Mouse (Mus musculus): ENCODE results near the gene Try4. TPM values are rescaled to one million over a fixed set of nuclear protein-coding genes. Genes with fewer than 3 reads are reported as not detected.
"Not testable (repeated sequence)": the region's sequence is repeated elsewhere in the genome, so short reads cannot be mapped to it uniquely, and the experiment has no call there.

The Try4 gene
- not detected in 2 replicates for polyA plus RNA-seq (2015; fragmentation: Nextera tagmentation; extraction: Ambion mirVana)

GRCm38 (mm10) chr6:41301969-41302368, at the start of gene Try4:
Gene Try4, plus strand, starts transcription at chr6:41302269.
- WGBS, result 50% methylated on average over 1 of the region's 1 CpGs
- no peak within 1 kb of the TSS for H3K4me3 ChIP-seq (ENCODE audit: low read length)
- no peak within 1 kb of the TSS for H3K27ac ChIP-seq (ENCODE audit: low read length)

GRCm38 (mm10) chr6:41253314-41253713, 48.8 kb upstream of the Try4 start:
- WGBS, result 76% methylated on average over 9 of the region's 9 CpGs
- not testable (repeated sequence) for H3K36me3 ChIP-seq (ENCODE audit: control insufficient read depth, insufficient read depth, low read length); H3K27ac ChIP-seq (ENCODE audit: low read length); H3K27me3 ChIP-seq (ENCODE audit: control insufficient read depth, insufficient read depth, low read depth, low read length); H3K9me3 ChIP-seq (ENCODE audit: control insufficient read depth, low read length); H3K4me2 ChIP-seq (ENCODE audit: low read depth, low read length); H3K4me3 ChIP-seq (ENCODE audit: low read length); ATAC-seq (ENCODE audit: low read depth); H3K4me1 ChIP-seq (replicated peaks; ENCODE audit: control insufficient read depth, insufficient read depth, low read length); H3K9ac ChIP-seq (ENCODE audit: low read length)

More at GRCm38 (mm10) chr6:41301969-41302368, at the start of gene Try4:
- H3K9ac ChIP-seq (ENCODE audit: low read length), result no peak within 1 kb of the TSS
- H3K36me3 ChIP-seq (ENCODE audit: control insufficient read depth, insufficient read depth, low read length), result no peaks in the 10 kb centered on the region
- ATAC-seq (ENCODE audit: low read depth), result no peak
- H3K4me1 ChIP-seq (replicated peaks; ENCODE audit: control insufficient read depth, insufficient read depth, low read length), result no peaks in the 10 kb centered on the region
- H3K4me2 ChIP-seq (ENCODE audit: low read depth, low read length), result no peak within 1 kb of the TSS
- H3K27me3 ChIP-seq (ENCODE audit: control insufficient read depth, insufficient read depth, low read depth, low read length), result no peaks in the 10 kb centered on the region
- no peaks in the 10 kb centered on the region for H3K9me3 ChIP-seq (ENCODE audit: control insufficient read depth, low read length)

GRCm38 (mm10) chr6:41256424-41256823, 45.6 kb upstream of the Try4 start:
- H3K4me2 ChIP-seq (ENCODE audit: low read depth, low read length), result no peak overlapping the region
- no peak overlapping the region for H3K4me3 ChIP-seq (ENCODE audit: low read length)
- H3K27me3 ChIP-seq (ENCODE audit: control insufficient read depth, insufficient read depth, low read depth, low read length), result no peaks in the 10 kb centered on the region
- H3K9me3 ChIP-seq (ENCODE audit: control insufficient read depth, low read length), result no peaks in the 10 kb centered on the region
- WGBS, result 80% methylated on average over 2 of the region's 2 CpGs
- H3K27ac ChIP-seq (ENCODE audit: low read length), result no peak overlapping the region
- H3K4me1 ChIP-seq (replicated peaks; ENCODE audit: control insufficient read depth, insufficient read depth, low read length), result no peaks in the 10 kb centered on the region
- no peak for ATAC-seq (ENCODE audit: low read depth)
- H3K36me3 ChIP-seq (ENCODE audit: control insufficient read depth, insufficient read depth, low read length), result no peaks in the 10 kb centered on the region
- H3K9ac ChIP-seq (ENCODE audit: low read length), result no peak overlapping the region

GRCm38 (mm10) chr6:41257432-41257831, 44.6 kb upstream of the Try4 start:
- no peak for ATAC-seq (ENCODE audit: low read depth)
- Histone ChIP-seq H3K9me3 (ENCODE audit: control insufficient read depth, low read length) (no peaks in the 10 kb centered on the region), H3K27me3 (ENCODE audit: control insufficient read depth, insufficient read depth, low read depth, low read length) (no peaks in the 10 kb centered on the region), H3K4me2 (ENCODE audit: low read depth, low read length) (no peak overlapping the region), H3K4me3 (ENCODE audit: low read length) (no peak overlapping the region), H3K27ac (ENCODE audit: low read length) (no peak overlapping the region), H3K36me3 (ENCODE audit: control insufficient read depth, insufficient read depth, low read length) (no peaks in the 10 kb centered on the region), H3K4me1 (replicated peaks; ENCODE audit: control insufficient read depth, insufficient read depth, low read length) (no peaks in the 10 kb centered on the region), H3K9ac (ENCODE audit: low read length) (no peak overlapping the region)
- WGBS, result 70% methylated on average over 3 of the region's 3 CpGs

GRCm38 (mm10) chr6:41262796-41263195, 39.3 kb upstream of the Try4 start:
- no peaks in the 10 kb centered on the region for H3K9me3 ChIP-seq (ENCODE audit: control insufficient read depth, low read length)
- H3K36me3 ChIP-seq (ENCODE audit: control insufficient read depth, insufficient read depth, low read length), result no peaks in the 10 kb centered on the region
- WGBS, result 32% methylated on average over 3 of the region's 3 CpGs
- H3K4me2 ChIP-seq (ENCODE audit: low read depth, low read length), result no peak overlapping the region
- H3K4me1 ChIP-seq (replicated peaks; ENCODE audit: control insufficient read depth, insufficient read depth, low read length), result no peaks in the 10 kb centered on the region
- H3K27ac ChIP-seq (ENCODE audit: low read length), result no peak overlapping the region
- H3K27me3 ChIP-seq (ENCODE audit: control insufficient read depth, insufficient read depth, low read depth, low read length), result no peaks in the 10 kb centered on the region
- no peak overlapping the region for H3K4me3 ChIP-seq (ENCODE audit: low read length)
- H3K9ac ChIP-seq (ENCODE audit: low read length), result no peak overlapping the region
- no peak for ATAC-seq (ENCODE audit: low read depth)

- H3K4me3 ChIP-seq (ENCODE audit: low read length), result no peak overlapping the region
- no peaks in the 10 kb centered on the region for H3K9me3 ChIP-seq (ENCODE audit: control insufficient read depth, low read length)
- H3K36me3 ChIP-seq (ENCODE audit: control insufficient read depth, insufficient read depth, low read length), result no peaks in the 10 kb centered on the region
- WGBS, result 76% methylated on average over 6 of the region's 6 CpGs
- no peaks in the 10 kb centered on the region for H3K4me1 ChIP-seq (replicated peaks; ENCODE audit: control insufficient read depth, insufficient read depth, low read length)
- H3K9ac ChIP-seq (ENCODE audit: low read length), result no peak overlapping the region
- no peaks in the 10 kb centered on the region for H3K27me3 ChIP-seq (ENCODE audit: control insufficient read depth, insufficient read depth, low read depth, low read length)
- no peak for ATAC-seq (ENCODE audit: low read depth)
- H3K4me2 ChIP-seq (ENCODE audit: low read depth, low read length), result no peak overlapping the region
- no peak overlapping the region for H3K27ac ChIP-seq (ENCODE audit: low read length)
Measured at GRCm38 (mm10) chr6:41266140-41266539, 35.9 kb upstream of the Try4 start.

- Histone ChIP-seq H3K4me1 (replicated peaks; ENCODE audit: control insufficient read depth, insufficient read depth, low read length) (no peaks in the 10 kb centered on the region), H3K27me3 (ENCODE audit: control insufficient read depth, insufficient read depth, low read depth, low read length) (no peaks in the 10 kb centered on the region), H3K4me2 (ENCODE audit: low read depth, low read length) (no peak overlapping the region), H3K9me3 (ENCODE audit: control insufficient read depth, low read length) (no peaks in the 10 kb centered on the region), H3K9ac (ENCODE audit: low read length) (no peak overlapping the region), H3K4me3 (ENCODE audit: low read length) (no peak overlapping the region), H3K27ac (ENCODE audit: low read length) (no peak overlapping the region), H3K36me3 (ENCODE audit: control insufficient read depth, insufficient read depth, low read length) (no peaks in the 10 kb centered on the region)
- 10% methylated on average over 1 of the region's 1 CpGs for WGBS
- no peak for ATAC-seq (ENCODE audit: low read depth)
Measured at GRCm38 (mm10) chr6:41298255-41298654, 3.8 kb upstream of the Try4 start.

GRCm38 (mm10) chr6:41316741-41317140, 14.7 kb downstream of the Try4 start, which contains the start of gene Try5:
Gene Try5, minus strand, starts transcription at chr6:41316841.
- not testable (repeated sequence) for H3K4me1 ChIP-seq (replicated peaks; ENCODE audit: control insufficient read depth, insufficient read depth, low read length); H3K9ac ChIP-seq (ENCODE audit: low read length); H3K36me3 ChIP-seq (ENCODE audit: control insufficient read depth, insufficient read depth, low read length); H3K9me3 ChIP-seq (ENCODE audit: control insufficient read depth, low read length); ATAC-seq (ENCODE audit: low read depth); H3K27ac ChIP-seq (ENCODE audit: low read length); H3K27me3 ChIP-seq (ENCODE audit: control insufficient read depth, insufficient read depth, low read depth, low read length); H3K4me2 ChIP-seq (ENCODE audit: low read depth, low read length); H3K4me3 ChIP-seq (ENCODE audit: low read length)
- 61% methylated on average over 3 of the region's 3 CpGs for WGBS

- Histone ChIP-seq H3K9ac (ENCODE audit: low read length) (no peak within 1 kb of the TSS), H3K4me1 (replicated peaks; ENCODE audit: control insufficient read depth, insufficient read depth, low read length) (no peaks in the 10 kb centered on the region), H3K36me3 (ENCODE audit: control insufficient read depth, insufficient read depth, low read length) (no peaks in the 10 kb centered on the region), H3K4me3 (ENCODE audit: low read length) (no peak within 1 kb of the TSS), H3K27me3 (ENCODE audit: control insufficient read depth, insufficient read depth, low read depth, low read length) (no peaks in the 10 kb centered on the region), H3K9me3 (ENCODE audit: control insufficient read depth, low read length) (no peaks in the 10 kb centered on the region), H3K4me2 (ENCODE audit: low read depth, low read length) (no peak within 1 kb of the TSS), H3K27ac (ENCODE audit: low read length) (no peak within 1 kb of the TSS)
- WGBS, result 64% methylated on average over 2 of the region's 2 CpGs
- no peak for ATAC-seq (ENCODE audit: low read depth)
Measured at GRCm38 (mm10) chr6:41353932-41354331, 51.9 kb downstream of the Try4 start, which contains the start of gene Try10. Gene Try10, plus strand, starts transcription at chr6:41354105.
